Mouse (Mus musculus): Measurements from ENCODE around the gene Pfkfb2. TPM values are rescaled to one million over a fixed set of nuclear protein-coding genes. Genes with fewer than 3 reads are reported as not detected.

Gene Pfkfb2
- polyA plus RNA-seq, 1 experiment = 3.0 TPM

DNA sequence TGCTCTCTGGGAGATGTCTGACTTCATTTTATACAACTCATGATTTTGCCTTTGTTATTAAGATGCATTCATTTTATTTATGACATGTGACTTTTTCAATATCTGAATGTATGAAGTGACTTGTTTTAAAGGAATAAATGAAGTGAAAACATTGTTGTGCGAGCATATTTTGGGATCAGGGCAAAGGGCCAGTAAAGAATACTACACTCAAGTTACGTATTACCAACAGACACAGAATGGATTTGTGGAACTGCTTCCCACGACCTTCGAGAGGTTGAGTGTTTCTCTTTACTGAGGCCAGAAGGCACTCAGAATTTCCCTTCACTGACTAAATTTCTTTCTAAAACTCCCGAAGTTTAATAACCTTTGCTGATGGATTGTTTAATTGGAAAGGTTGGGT is 4.8 kb downstream of the Pfkfb2 start:
- H3K79me3 ChIP-seq (ENCODE audit: low read depth) = peaks cover 37% of the 10 kb centered on the region
- H3K79me2 ChIP-seq (ENCODE audit: control insufficient read depth, insufficient read depth) = peaks cover 50% of the 10 kb centered on the region
- no peak overlapping the region for H3ac ChIP-seq (ENCODE audit: control insufficient read depth, insufficient read length, low read depth)
- no peak overlapping the region for H3K4me3 ChIP-seq (ENCODE audit: insufficient read depth, poor library complexity, severe bottlenecking)
- no peak for TF ChIP-seq USF1 (IDR thresholded peaks at IDR 0.05; ENCODE audit: low read depth)
- no peak for TF ChIP-seq CTCF (IDR thresholded peaks at IDR 0.05; ENCODE audit: control insufficient read depth, insufficient read depth, insufficient read length)
- TF ChIP-seq MAX (IDR thresholded peaks at IDR 0.05) = no peak
- TF ChIP-seq MYOG (IDR thresholded peaks at IDR 0.05; ENCODE audit: control insufficient read depth, extremely low read depth, insufficient read length) = no peak
- TF ChIP-seq FOSL1 (IDR thresholded peaks at IDR 0.05; ENCODE audit: insufficient read depth, low read length, poor library complexity, severe bottlenecking) = no peak
- TF ChIP-seq MYOD1 (IDR thresholded peaks at IDR 0.05; ENCODE audit: control insufficient read depth, insufficient read length, low read depth) = no peak
- no peak for TF ChIP-seq CEBPB (IDR thresholded peaks at IDR 0.05; ENCODE audit: low read depth)
- H3K27me3 ChIP-seq (ENCODE audit: control insufficient read depth, insufficient read depth, insufficient read length) = no peaks in the 10 kb centered on the region
- H3K36me3 ChIP-seq (ENCODE audit: control insufficient read depth, insufficient read depth) = peaks cover 33% of the 10 kb centered on the region

GRCm38 (mm10) chr1:130717291-130717871 is 11.7 kb downstream of the Pfkfb2 start, which contains the start of gene Yod1:
TSS of gene Yod1 (plus strand) at chr1:130717327.
- H3K4me3 ChIP-seq (ENCODE audit: insufficient read depth, poor library complexity, severe bottlenecking) = peak within 1 kb of the TSS; percentile 88
- TF ChIP-seq FOSL1 (IDR thresholded peaks at IDR 0.05; ENCODE audit: insufficient read depth, low read length, poor library complexity, severe bottlenecking) (no peak), CTCF (IDR thresholded peaks at IDR 0.05; ENCODE audit: control insufficient read depth, insufficient read depth, insufficient read length) (no peak), MYOD1 (IDR thresholded peaks at IDR 0.05; ENCODE audit: control insufficient read depth, insufficient read length, low read depth) (no peak), USF1 (IDR thresholded peaks at IDR 0.05; ENCODE audit: low read depth) (no peak), CEBPB (IDR thresholded peaks at IDR 0.05; ENCODE audit: low read depth) (no peak), MAX (IDR thresholded peaks at IDR 0.05) (no peak), MYOG (IDR thresholded peaks at IDR 0.05; ENCODE audit: control insufficient read depth, extremely low read depth, insufficient read length) (no peak)
- peaks cover 25% of the 10 kb centered on the region for H3K36me3 ChIP-seq (ENCODE audit: control insufficient read depth, insufficient read depth)
- H3K79me3 ChIP-seq (ENCODE audit: low read depth) = peaks cover 44% of the 10 kb centered on the region
- no peaks in the 10 kb centered on the region for H3K27me3 ChIP-seq (ENCODE audit: control insufficient read depth, insufficient read depth, insufficient read length)
- H3K79me2 ChIP-seq (ENCODE audit: control insufficient read depth, insufficient read depth) = peaks cover 64% of the 10 kb centered on the region
- H3ac ChIP-seq (ENCODE audit: control insufficient read depth, insufficient read length, low read depth) = peak within 1 kb of the TSS; percentile 100

DNA sequence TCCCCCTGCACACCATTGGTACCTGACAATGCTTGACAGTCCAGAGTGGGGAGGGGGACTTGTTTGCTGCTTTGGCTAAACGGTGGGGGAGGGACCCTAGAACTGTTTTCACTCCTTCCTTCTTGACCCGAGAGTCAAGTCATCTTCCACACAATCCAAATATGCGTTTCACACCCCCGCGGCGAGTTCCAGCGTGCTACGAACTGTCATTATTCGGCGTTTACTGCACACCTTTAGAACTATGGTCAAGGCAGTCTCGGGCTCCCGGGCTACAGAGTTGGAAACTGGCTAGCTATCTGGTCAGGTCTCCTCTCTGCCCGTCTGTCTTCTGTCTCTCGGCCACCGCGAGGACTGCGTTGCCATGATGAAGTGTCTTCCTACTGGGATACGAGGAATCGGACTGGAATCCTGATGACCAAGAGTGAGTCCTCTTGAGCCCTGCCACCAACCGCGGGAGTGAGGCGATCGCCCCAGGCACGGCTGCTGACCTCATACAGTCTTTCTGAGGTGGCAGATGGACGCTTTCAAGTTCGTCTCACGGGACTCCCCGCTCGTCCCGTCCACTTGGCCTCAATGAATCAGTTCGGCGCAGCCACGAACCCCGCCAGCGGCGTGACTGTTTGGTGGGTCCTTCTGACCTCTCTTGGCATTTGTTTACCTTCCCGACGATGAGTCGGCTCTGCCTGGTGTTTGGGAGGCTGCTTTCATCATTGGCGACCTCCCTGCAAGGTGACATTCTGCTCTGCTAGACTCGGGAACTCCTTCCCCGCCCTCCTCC is 12.4 kb downstream of the Pfkfb2 start:
- Histone ChIP-seq H3K79me2 (ENCODE audit: control insufficient read depth, insufficient read depth) (peaks cover 57% of the 10 kb centered on the region), H3K27me3 (ENCODE audit: control insufficient read depth, insufficient read depth, insufficient read length) (no peaks in the 10 kb centered on the region), H3K4me3 (ENCODE audit: insufficient read depth, poor library complexity, severe bottlenecking) (peak overlapping the region; percentile 88), H3ac (ENCODE audit: control insufficient read depth, insufficient read length, low read depth) (peak overlapping the region; percentile 80), H3K36me3 (ENCODE audit: control insufficient read depth, insufficient read depth) (peaks cover 21% of the 10 kb centered on the region), H3K79me3 (ENCODE audit: low read depth) (peaks cover 38% of the 10 kb centered on the region)
- no peak for TF ChIP-seq CEBPB (IDR thresholded peaks at IDR 0.05; ENCODE audit: low read depth)

GRCm38 (mm10) chr1:130716218-130716512 is 12.9 kb downstream of the Pfkfb2 start:
- TF ChIP-seq FOSL1 (IDR thresholded peaks at IDR 0.05; ENCODE audit: insufficient read depth, low read length, poor library complexity, severe bottlenecking) (no peak), MYOD1 (IDR thresholded peaks at IDR 0.05; ENCODE audit: control insufficient read depth, insufficient read length, low read depth) (no peak), MYOG (IDR thresholded peaks at IDR 0.05; ENCODE audit: control insufficient read depth, extremely low read depth, insufficient read length) (no peak), CTCF (IDR thresholded peaks at IDR 0.05; ENCODE audit: control insufficient read depth, insufficient read depth, insufficient read length) (no peak), MAX (IDR thresholded peaks at IDR 0.05) (no peak), CEBPB (IDR thresholded peaks at IDR 0.05; ENCODE audit: low read depth) (no peak), USF1 (IDR thresholded peaks at IDR 0.05; ENCODE audit: low read depth) (no peak)
- Histone ChIP-seq H3K79me2 (ENCODE audit: control insufficient read depth, insufficient read depth) (peaks cover 51% of the 10 kb centered on the region), H3ac (ENCODE audit: control insufficient read depth, insufficient read length, low read depth) (peak overlapping the region; percentile 80), H3K79me3 (ENCODE audit: low read depth) (peaks cover 38% of the 10 kb centered on the region), H3K4me3 (ENCODE audit: insufficient read depth, poor library complexity, severe bottlenecking) (peak overlapping the region; percentile 88), H3K27me3 (ENCODE audit: control insufficient read depth, insufficient read depth, insufficient read length) (no peaks in the 10 kb centered on the region), H3K36me3 (ENCODE audit: control insufficient read depth, insufficient read depth) (peaks cover 21% of the 10 kb centered on the region)

DNA sequence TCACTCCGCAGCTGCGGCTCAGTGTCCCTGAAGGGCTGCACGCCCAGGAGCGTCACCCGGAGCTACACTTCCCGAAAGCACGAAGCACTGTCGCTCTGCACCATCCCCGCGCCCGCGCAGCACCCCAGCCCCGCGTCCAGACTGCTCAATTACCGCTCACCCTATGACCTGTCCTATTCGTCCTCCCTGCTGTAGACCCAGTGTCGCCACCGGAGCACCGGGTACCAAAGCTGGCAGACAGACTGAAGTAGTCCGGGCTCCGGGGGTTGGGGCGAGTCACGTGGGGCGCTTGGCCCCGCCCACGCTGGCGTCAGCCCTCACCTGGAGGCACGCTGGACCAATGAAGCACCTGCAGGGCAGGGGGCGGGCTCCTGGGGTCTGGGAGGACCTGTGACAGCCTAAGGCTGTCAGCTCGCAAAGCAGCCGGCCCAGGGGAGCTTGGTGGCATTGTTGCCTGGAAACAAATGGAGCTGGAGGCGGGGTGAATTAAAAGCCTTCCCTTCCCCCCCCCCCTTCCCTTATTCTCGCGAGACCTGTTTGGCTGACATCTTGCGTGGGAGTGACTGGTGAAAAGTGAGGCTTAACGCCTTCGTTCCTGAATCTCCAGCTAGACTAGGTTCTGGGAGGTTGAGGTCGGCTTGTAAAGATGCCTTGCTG is 13.4 kb downstream of the Pfkfb2 start, which contains the start of gene Gm29427:
Gm29427 (minus strand) TSS at position 239 of the 657 bp plus-strand sequence.
- H3K79me3 ChIP-seq (ENCODE audit: low read depth) = peaks cover 33% of the 10 kb centered on the region
- peaks cover 16% of the 10 kb centered on the region for H3K36me3 ChIP-seq (ENCODE audit: control insufficient read depth, insufficient read depth)
- H3K4me3 ChIP-seq (ENCODE audit: insufficient read depth, poor library complexity, severe bottlenecking) = peak within 1 kb of the TSS; percentile 88
- peak within 1 kb of the TSS; percentile 80 for H3ac ChIP-seq (ENCODE audit: control insufficient read depth, insufficient read length, low read depth)
- no peak for TF ChIP-seq MYOD1 (IDR thresholded peaks at IDR 0.05; ENCODE audit: control insufficient read depth, insufficient read length, low read depth)
- no peak for TF ChIP-seq FOSL1 (IDR thresholded peaks at IDR 0.05; ENCODE audit: insufficient read depth, low read length, poor library complexity, severe bottlenecking)
- peak; percentile 95 for TF ChIP-seq USF1 (IDR thresholded peaks at IDR 0.05; ENCODE audit: low read depth)
- TF ChIP-seq CTCF (IDR thresholded peaks at IDR 0.05; ENCODE audit: control insufficient read depth, insufficient read depth, insufficient read length) = no peak
- H3K79me2 ChIP-seq (ENCODE audit: control insufficient read depth, insufficient read depth) = peaks cover 47% of the 10 kb centered on the region
- H3K27me3 ChIP-seq (ENCODE audit: control insufficient read depth, insufficient read depth, insufficient read length) = no peaks in the 10 kb centered on the region

All from C2C12 (cell line).